Mouse (Mus musculus) testis, adult 2 months (tissue): ENCODE measurements around the gene Prkaa2. TPM values are rescaled to one million over a fixed set of nuclear protein-coding genes. Genes with fewer than 3 reads are reported as not detected.

Experiments
- H3K27ac ChIP-seq: fragments of 200-500 bp; 2 replicates; pipeline ENCODE4 v1.5.1; 2012; ENCODE audit warnings: low read depth, low read length; ENCODE audit not compliant: control insufficient read depth, insufficient read depth
- H3K27me3 ChIP-seq: fragments of 200-500 bp; 2 replicates; pipeline ENCODE4 v1.6.1; 2012; ENCODE audit warnings: mild to moderate bottlenecking, low read length, moderate library complexity; ENCODE audit not compliant: control insufficient read depth, insufficient read depth
- H3K36me3 ChIP-seq: fragments of 200-500 bp; 2 replicates; pipeline ENCODE4 v1.6.1; 2012; ENCODE audit warnings: mild to moderate bottlenecking, low read length; ENCODE audit not compliant: control insufficient read depth, insufficient read depth
- H3K4me1 ChIP-seq: fragments of 200-500 bp; 2 replicates; pipeline ENCODE4 v1.6.1; 2012; ENCODE audit warnings: low read length; ENCODE audit not compliant: control insufficient read depth, insufficient read depth
- H3K4me3 ChIP-seq: fragments of 200-500 bp; 2 replicates; pipeline ENCODE4 v1.5.1; 2012; ENCODE audit warnings: low read depth, mild to moderate bottlenecking, low read length, moderate library complexity, mixed read lengths; ENCODE audit not compliant: control insufficient read depth
- CTCF ChIP-seq: fragments of 200-500 bp; IDR thresholded peaks from 2 replicates; pipeline ENCODE4 v1.5.1; 2012; ENCODE audit warnings: low read depth, mild to moderate bottlenecking, inconsistent platforms, low read length, moderate library complexity; ENCODE audit not compliant: control insufficient read depth, insufficient read depth, insufficient replicate concordance
- POLR2A ChIP-seq: fragments of 200-500 bp; IDR thresholded peaks from 2 replicates; pipeline ENCODE4 v1.6.1; 2012; ENCODE audit warnings: low read depth, mild to moderate bottlenecking, inconsistent platforms, low read length, moderate library complexity; ENCODE audit not compliant: control insufficient read depth
- polyA plus RNA-seq: library from polyadenylated mRNA; depleted of rRNA; stranded (reverse); fragments of >200 nt; gene quantifications from 2 replicates; pipeline ENCODE4 v1.2.3, GENCODE M21; 2012

Prkaa2 gene
- polyA plus RNA-seq, 1 experiment: 0.38 TPM

- H3K27me3 ChIP-seq: no peaks in the 10 kb centered on the region
- no peaks in the 10 kb centered on the region for H3K36me3 ChIP-seq
- TF ChIP-seq POLR2A: no peak
- no peak for TF ChIP-seq CTCF
- no peaks in the 10 kb centered on the region; the same call in 1 of the 2 replicates for H3K4me1 ChIP-seq
- no peak overlapping the region for H3K27ac ChIP-seq
- no peak overlapping the region for H3K4me3 ChIP-seq
These were observed 15.7 kb downstream of the Prkaa2 start for GRCm38 (mm10) chr4:105093951-105094350.

GRCm38 (mm10) chr4:105090417-105090816 is 19.3 kb downstream of the Prkaa2 start:
- H3K36me3 ChIP-seq: no peaks in the 10 kb centered on the region
- no peak overlapping the region for H3K4me3 ChIP-seq
- TF ChIP-seq POLR2A (no peak), CTCF (no peak)
- no peaks in the 10 kb centered on the region; the same call in 1 of the 2 replicates for H3K4me1 ChIP-seq
- no peaks in the 10 kb centered on the region for H3K27me3 ChIP-seq
- H3K27ac ChIP-seq: no peak overlapping the region

GRCm38 (mm10) chr4:105089386-105089785 is 20.3 kb downstream of the Prkaa2 start:
- Histone ChIP-seq H3K4me1 (no peaks in the 10 kb centered on the region), H3K27ac (no peak overlapping the region), H3K4me3 (no peak overlapping the region), H3K27me3 (no peaks in the 10 kb centered on the region), H3K36me3 (no peaks in the 10 kb centered on the region)
- no peak for TF ChIP-seq POLR2A
- no peak for TF ChIP-seq CTCF

GRCm38 (mm10) chr4:105088671-105089070 is 21.0 kb downstream of the Prkaa2 start:
- no peaks in the 10 kb centered on the region for H3K4me1 ChIP-seq
- H3K36me3 ChIP-seq: no peaks in the 10 kb centered on the region
- TF ChIP-seq POLR2A: no peak
- TF ChIP-seq CTCF: no peak
- no peak overlapping the region for H3K27ac ChIP-seq
- H3K27me3 ChIP-seq: no peaks in the 10 kb centered on the region
- H3K4me3 ChIP-seq: no peak overlapping the region

GRCm38 (mm10) chr4:105076152-105076551 is 33.5 kb downstream of the Prkaa2 start:
- Histone ChIP-seq H3K27me3 (no peaks in the 10 kb centered on the region), H3K4me3 (no peak overlapping the region), H3K4me1 (no peaks in the 10 kb centered on the region), H3K36me3 (no peaks in the 10 kb centered on the region), H3K27ac (no peak overlapping the region)
- TF ChIP-seq POLR2A: no peak
- no peak for TF ChIP-seq CTCF

GRCm38 (mm10) chr4:105071761-105072427 is 37.8 kb downstream of the Prkaa2 start:
- Histone ChIP-seq H3K27ac (no peak overlapping the region), H3K4me1 (no peaks in the 10 kb centered on the region), H3K4me3 (no peak overlapping the region), H3K36me3 (no peaks in the 10 kb centered on the region), H3K27me3 (no peaks in the 10 kb centered on the region)
- TF ChIP-seq POLR2A: no peak
- no peak for TF ChIP-seq CTCF

- H3K36me3 ChIP-seq: no peaks in the 10 kb centered on the region
- TF ChIP-seq CTCF: peak; percentile 13; the same call in 1 of the 2 replicates
- TF ChIP-seq POLR2A: no peak
- H3K4me3 ChIP-seq: no peak overlapping the region
- no peaks in the 10 kb centered on the region for H3K27me3 ChIP-seq
- H3K27ac ChIP-seq: no peak overlapping the region
- no peaks in the 10 kb centered on the region for H3K4me1 ChIP-seq
These were observed 38.7 kb downstream of the Prkaa2 start for GRCm38 (mm10) chr4:105070982-105071381.
